Mouse (Mus musculus) myocyte (in vitro differentiated cells): Measurements from ENCODE around the gene Nfkb1. TPM values are rescaled to one million over a fixed set of nuclear protein-coding genes. Genes with fewer than 3 reads are reported as not detected.

Experiments
- H3K27me3 ChIP-seq: one replicate; pipeline ENCODE4 v1.6.1; 2011; ENCODE audit not compliant: control insufficient read depth, insufficient read depth, insufficient read length
- H3K36me3 ChIP-seq: one replicate; pipeline ENCODE4 v1.6.1; 2011; ENCODE audit not compliant: control insufficient read depth, insufficient read depth
- H3K4me2 ChIP-seq: one replicate; pipeline ENCODE4 v1.6.1; 2011; ENCODE audit warnings: low read depth, control low read depth
- H3K4me3 ChIP-seq: one replicate; pipeline ENCODE4 v1.5.1; 2011; ENCODE audit warnings: mild to moderate bottlenecking, control low read depth, moderate library complexity
- H3K79me2 ChIP-seq: one replicate; pipeline ENCODE4 v1.6.1; 2011; ENCODE audit not compliant: control insufficient read depth, insufficient read depth
- H3ac ChIP-seq: one replicate; pipeline ENCODE4 v1.6.1; 2011; ENCODE audit not compliant: control insufficient read depth, insufficient read length
- CEBPB ChIP-seq: IDR thresholded peaks from 2 replicates; pipeline ENCODE4 v1.6.1; 2011; ENCODE audit warnings: mild to moderate bottlenecking, moderate library complexity; ENCODE audit not compliant: poor library complexity, insufficient read depth, severe bottlenecking
- E2F4 ChIP-seq: IDR thresholded peaks from one replicate; pipeline ENCODE4 v1.6.1; 2011; ENCODE audit warnings: mild to moderate bottlenecking, control low read depth, moderate library complexity; ENCODE audit not compliant: insufficient read depth
- MAX ChIP-seq: IDR thresholded peaks from one replicate; pipeline ENCODE4 v1.6.1; 2011; ENCODE audit warnings: low read depth, mild to moderate bottlenecking, control low read depth
- MYOD1 ChIP-seq, 3 experiments: IDR thresholded peaks; one replicate each; pipeline ENCODE4 v1.6.1; 2011; ENCODE audit warnings: control low read depth in 2 of 3, low read depth in 2 of 3, mild to moderate bottlenecking in 2 of 3, moderate library complexity in 1 of 3; ENCODE audit not compliant: insufficient read length in 2 of 3, control insufficient read depth in 1 of 3
- MYOG ChIP-seq, 3 experiments: IDR thresholded peaks; one replicate each; pipeline ENCODE4 v1.6.1; 2011; ENCODE audit warnings: control low read depth in 2 of 3, low read depth in 2 of 3, mild to moderate bottlenecking in 2 of 3; ENCODE audit not compliant: insufficient read length in 2 of 3, control insufficient read depth in 1 of 3, insufficient read depth in 1 of 3
- POLR2A ChIP-seq: IDR thresholded peaks from one replicate; pipeline ENCODE4 v1.6.1; 2011; ENCODE audit warnings: low read depth, mild to moderate bottlenecking, control low read depth, moderate library complexity; ENCODE audit not compliant: insufficient read length
- POLR2AphosphoS2 ChIP-seq: IDR thresholded peaks from one replicate; pipeline ENCODE4 v1.6.1; 2011; ENCODE audit warnings: low read depth, control low read depth; ENCODE audit not compliant: insufficient read length
- REST ChIP-seq: IDR thresholded peaks from one replicate; pipeline ENCODE4 v1.6.1; 2011; ENCODE audit warnings: mild to moderate bottlenecking, control low read depth, moderate library complexity; ENCODE audit not compliant: insufficient read depth, insufficient read length
- SRF ChIP-seq: IDR thresholded peaks from one replicate; pipeline ENCODE4 v1.6.1; 2011; ENCODE audit warnings: low read depth; ENCODE audit not compliant: control insufficient read depth, insufficient read length
- TCF12 ChIP-seq: IDR thresholded peaks from one replicate; pipeline ENCODE4 v1.6.1; 2011; ENCODE audit warnings: mild to moderate bottlenecking, control low read depth; ENCODE audit not compliant: poor library complexity, insufficient read depth, severe bottlenecking
- TCF3 ChIP-seq: IDR thresholded peaks from one replicate; pipeline ENCODE4 v1.6.1; 2011; ENCODE audit warnings: low read depth, control low read depth; ENCODE audit not compliant: insufficient read length
- USF1 ChIP-seq: IDR thresholded peaks from one replicate; pipeline ENCODE4 v1.6.1; 2011; ENCODE audit warnings: low read depth, mild to moderate bottlenecking, control low read depth, moderate library complexity
- polyA plus RNA-seq: library from polyadenylated mRNA; unstranded; fragments of >200 nt; fragmentation: generic; extraction: Trizol; gene quantifications from one replicate; pipeline ENCODE4 v1.2.1, GENCODE M21; 2012; ENCODE audit warnings: missing spikeins

The Nfkb1 gene
- polyA plus RNA-seq, 1 experiment, result 35.3 TPM

DNA sequence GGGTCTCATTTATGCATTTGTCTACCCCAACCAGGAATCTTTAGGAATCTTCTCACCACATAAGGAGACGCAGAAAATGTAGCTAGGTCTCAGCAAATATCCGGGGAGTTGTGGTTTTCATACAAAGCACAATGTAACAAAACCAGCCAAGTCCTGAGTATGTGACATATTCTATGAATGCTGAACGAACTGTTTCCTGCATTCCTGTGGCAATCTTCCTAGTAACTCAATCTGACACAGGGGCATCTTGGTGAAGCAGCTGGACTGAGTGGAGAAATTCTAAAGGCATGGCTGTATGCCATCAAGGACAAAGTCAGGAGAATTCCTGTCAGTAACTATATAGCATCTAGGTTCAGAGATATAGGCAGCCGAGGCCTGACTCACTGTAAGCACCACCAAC lies 20.5 kb downstream of the Nfkb1 start:
- peak overlapping the region; percentile 83 for H3K4me2 ChIP-seq
- no peak overlapping the region for H3K4me3 ChIP-seq
- no peaks in the 10 kb centered on the region for H3K27me3 ChIP-seq
- TF ChIP-seq CEBPB (peak; percentile 52; the same call in 1 of the 2 replicates), MYOG (IDR thresholded peaks at IDR 0.05; ENCODE audit: control insufficient read depth in 1 of 3, insufficient read depth in 1 of 3, insufficient read length in 2 of 3, low read depth in 2 of 3) (peak in 2 of 3 experiments; percentile 23 to 63), USF1 (no peak), SRF (no peak), MYOD1 (IDR thresholded peaks at IDR 0.05; ENCODE audit: control insufficient read depth in 1 of 3, insufficient read length in 2 of 3, low read depth in 2 of 3) (peak in 2 of 3 experiments; percentile 77 to 90), POLR2A (no peak), TCF3 (peak; percentile 56), E2F4 (no peak), MAX (no peak), REST (no peak), TCF12 (peak; percentile 80)
- H3K36me3 ChIP-seq, result no peaks in the 10 kb centered on the region
- no peak overlapping the region for H3ac ChIP-seq
- peaks cover 78% of the 10 kb centered on the region for H3K79me2 ChIP-seq

DNA sequence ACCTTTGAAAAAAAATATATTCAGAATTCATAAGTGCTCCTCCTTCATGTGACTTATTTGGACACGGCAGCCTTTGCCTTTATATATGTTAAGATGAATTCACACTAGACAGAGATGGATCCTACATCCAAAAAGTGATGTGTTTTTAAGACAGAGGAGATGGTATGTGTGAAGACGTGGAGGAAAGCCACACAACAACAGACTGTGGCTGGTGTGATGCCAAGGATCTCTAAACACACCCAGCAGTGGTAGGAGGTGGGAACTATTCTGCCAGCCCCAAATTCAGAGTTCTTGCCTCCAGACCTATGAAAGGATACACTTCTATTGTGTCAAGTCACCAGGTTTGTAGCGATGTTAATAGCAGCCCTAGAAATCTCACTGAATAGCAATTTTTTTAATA lies 24.3 kb downstream of the Nfkb1 start:
- Histone ChIP-seq H3K27me3 (no peaks in the 10 kb centered on the region), H3K79me2 (peaks cover 40% of the 10 kb centered on the region), H3K36me3 (peaks cover 18% of the 10 kb centered on the region), H3K4me2 (no peak overlapping the region), H3K4me3 (no peak overlapping the region), H3ac (no peak overlapping the region)
- TF ChIP-seq POLR2AphosphoS2, result no peak
- no peak for TF ChIP-seq TCF12
- TF ChIP-seq MAX, result no peak
- TF ChIP-seq TCF3, result no peak
- TF ChIP-seq MYOD1 (IDR thresholded peaks at IDR 0.05; ENCODE audit: control insufficient read depth in 1 of 3, insufficient read length in 2 of 3, low read depth in 2 of 3), result no peak
- no peak for TF ChIP-seq REST
- no peak for TF ChIP-seq POLR2A
- TF ChIP-seq USF1, result no peak
- TF ChIP-seq SRF, result no peak
- TF ChIP-seq CEBPB, result no peak
- TF ChIP-seq MYOG (IDR thresholded peaks at IDR 0.05; ENCODE audit: control insufficient read depth in 1 of 3, insufficient read depth in 1 of 3, insufficient read length in 2 of 3, low read depth in 2 of 3), result no peak
- TF ChIP-seq E2F4, result no peak

DNA sequence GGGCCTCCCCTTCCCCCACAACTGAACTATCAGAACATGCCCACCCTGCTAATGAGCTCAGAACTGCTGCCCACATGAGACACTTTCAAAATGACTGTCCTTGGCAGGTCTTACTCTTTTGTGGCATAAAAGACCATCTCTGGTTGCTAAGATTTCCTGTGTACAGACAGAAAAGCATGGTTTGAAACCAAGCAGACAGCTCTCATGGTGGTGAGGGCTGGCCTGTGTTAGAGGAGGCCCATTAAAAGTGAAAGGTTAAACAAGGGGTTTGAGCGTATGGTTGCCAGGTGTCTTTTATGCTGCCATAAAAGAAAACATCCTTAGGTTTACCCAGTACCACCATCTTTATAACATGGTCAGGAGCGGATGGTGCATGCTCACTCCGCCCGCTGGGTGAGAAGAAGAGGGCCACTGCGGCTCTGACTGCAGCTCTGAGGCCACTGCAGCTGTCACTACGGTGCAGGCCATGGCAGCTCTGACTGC lies 25.5 kb downstream of the Nfkb1 start:
- peaks cover 27% of the 10 kb centered on the region for H3K36me3 ChIP-seq
- H3K4me3 ChIP-seq, result no peak overlapping the region
- TF ChIP-seq TCF12 (no peak), CEBPB (no peak), MYOG (IDR thresholded peaks at IDR 0.05; ENCODE audit: control insufficient read depth in 1 of 3, insufficient read depth in 1 of 3, insufficient read length in 2 of 3, low read depth in 2 of 3) (peak in 2 of 3 experiments; percentile 48 to 61), MAX (no peak), POLR2A (no peak), USF1 (no peak), SRF (no peak), MYOD1 (IDR thresholded peaks at IDR 0.05; ENCODE audit: control insufficient read depth in 1 of 3, insufficient read length in 2 of 3, low read depth in 2 of 3) (peak in 2 of 3 experiments; percentile 9 to 68), POLR2AphosphoS2 (no peak)
- H3K4me2 ChIP-seq, result no peak overlapping the region
- no peaks in the 10 kb centered on the region for H3K27me3 ChIP-seq
- peaks cover 32% of the 10 kb centered on the region for H3K79me2 ChIP-seq
- H3ac ChIP-seq, result no peak overlapping the region

DNA sequence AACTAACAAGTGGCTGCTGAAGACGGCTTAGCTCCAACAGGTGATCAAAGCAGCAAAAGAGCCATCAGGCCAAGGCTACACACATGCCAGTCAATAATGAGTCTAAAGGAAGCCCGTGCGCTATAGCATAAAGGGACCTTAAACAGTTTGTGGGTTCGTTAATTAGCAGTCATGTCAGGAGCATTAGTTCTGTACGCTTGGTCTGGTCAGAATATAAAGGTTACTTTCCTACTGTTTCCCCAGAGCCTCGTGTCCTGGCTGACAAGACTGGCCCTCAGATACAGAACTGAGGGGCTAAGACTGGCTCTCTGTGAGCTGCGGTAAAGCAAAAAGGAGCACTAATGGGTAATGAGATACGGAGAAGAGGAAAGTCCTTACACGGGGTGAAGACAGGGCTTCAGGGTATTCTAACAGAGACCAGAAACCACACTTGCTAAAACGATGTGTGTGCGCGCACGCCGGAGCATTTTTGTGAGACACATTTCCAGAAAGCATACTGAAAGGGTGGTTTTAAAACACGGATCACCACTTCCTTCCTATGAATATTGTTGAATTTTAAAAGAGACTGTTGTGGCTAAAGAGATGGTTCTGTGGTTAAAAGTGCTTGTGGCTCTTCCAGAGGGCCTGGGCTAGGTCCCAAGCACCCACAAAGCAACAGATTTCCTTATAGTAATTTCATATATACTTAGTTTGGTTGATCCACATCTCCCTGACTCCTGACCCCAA lies 29.0 kb downstream of the Nfkb1 start:
- no peak overlapping the region for H3K4me3 ChIP-seq
- peaks cover 56% of the 10 kb centered on the region for H3K36me3 ChIP-seq
- no peak overlapping the region for H3K4me2 ChIP-seq
- H3ac ChIP-seq, result no peak overlapping the region
- no peaks in the 10 kb centered on the region for H3K27me3 ChIP-seq
- no peak for TF ChIP-seq POLR2AphosphoS2
- no peak for TF ChIP-seq TCF3
- no peak for TF ChIP-seq SRF
- TF ChIP-seq MYOG (IDR thresholded peaks at IDR 0.05; ENCODE audit: control insufficient read depth in 1 of 3, insufficient read depth in 1 of 3, insufficient read length in 2 of 3, low read depth in 2 of 3), result no peak
- TF ChIP-seq USF1, result no peak
- no peak for TF ChIP-seq CEBPB
- TF ChIP-seq POLR2A, result no peak
- no peak for TF ChIP-seq MAX
- TF ChIP-seq E2F4, result no peak
- no peak for TF ChIP-seq TCF12
- no peak for TF ChIP-seq MYOD1 (IDR thresholded peaks at IDR 0.05; ENCODE audit: control insufficient read depth in 1 of 3, insufficient read length in 2 of 3, low read depth in 2 of 3)
- TF ChIP-seq REST, result no peak
- peaks cover under 1% of the 10 kb centered on the region for H3K79me2 ChIP-seq
